Comparison of ENCODE assay signal across 10 mouse cellular contexts in the genomic region with DNA sequence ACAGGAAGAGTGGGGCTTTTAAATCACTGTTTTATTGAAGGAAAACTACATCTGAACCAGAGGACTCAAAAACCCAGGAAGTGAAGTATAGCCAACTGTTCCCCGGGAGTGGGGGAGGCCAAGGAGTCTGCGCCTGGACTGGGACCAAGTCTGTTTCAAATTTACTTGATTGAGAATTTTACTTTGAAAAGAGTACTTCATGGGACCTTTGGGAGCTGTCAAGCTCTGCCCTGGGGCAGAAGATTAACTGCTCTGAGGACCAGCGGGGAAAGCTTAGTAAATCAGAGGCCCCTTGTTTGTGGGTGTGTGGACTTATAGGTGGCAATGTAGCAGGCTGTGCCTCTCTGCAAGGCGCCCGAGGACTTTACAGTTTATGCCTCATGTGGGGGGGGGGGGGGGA. TPM values are rescaled to one million over a fixed set of nuclear protein-coding genes. Genes with fewer than 3 reads are reported as not detected.
A peak's percentile ranks its signal among the peaks of the same experiment; 100 is the strongest.
DNase-seq lines count a peak whose midpoint lies in the region; ATAC-seq and TF ChIP-seq lines count a peak whose summit lies in the region.
"Had no signal": no experiment of that assay in that cellular context is flagged by ENCODE, and none has a peak within 500 bp of the region (broad histone marks: within the 10 kb centered on the region; RNA-seq: fewer than 3 reads in every experiment).

No protein-coding gene starts in this region.

- H3K9me3 ChIP-seq in hindbrain, embryonic 12.5 days (replicated peaks), result no peaks in the 10 kb centered on the region
- H3K9me3 ChIP-seq in limb, embryonic 11.5 days (ENCODE audit: control insufficient read depth, low read length), result no peaks in the 10 kb centered on the region

- no peak overlapping the region for H3K4me2 ChIP-seq in hindbrain, embryonic 12.5 days (replicated peaks)
- no peak overlapping the region for H3K4me2 ChIP-seq in limb, embryonic 11.5 days (ENCODE audit: low read depth, severe bottlenecking)

- ATAC-seq in hindbrain, embryonic 12.5 days (ENCODE audit: low FRiP score), result peak; percentile 46; the same call in 1 of the 2 replicates
- ATAC-seq in limb, embryonic 11.5 days (ENCODE audit: insufficient number of reproducible peaks, low FRiP score, low TSS enrichment, low read depth), result peak; percentile 93

- intact Hi-C loops in left cerebral cortex, postnatal 25 days (cut with DNase I), result no loop called here

- TF ChIP-seq POLR2A in brain, embryonic 14.5 days (IDR thresholded peaks at IDR 0.05; ENCODE audit: borderline replicate concordance, extremely low read depth, insufficient read depth, insufficient read length, poor library complexity, severe bottlenecking), result no peak

- no peak for TF ChIP-seq CTCF in brain, embryonic 14.5 days (IDR thresholded peaks at IDR 0.05; ENCODE audit: borderline replicate concordance, extremely low read depth, insufficient read depth, insufficient read length)

- peak overlapping the region; percentile 35 for H3K27ac ChIP-seq in hindbrain, embryonic 12.5 days
- peak overlapping the region; percentile 56; the same call in 1 of the 2 replicates for H3K27ac ChIP-seq in limb, embryonic 11.5 days (replicated peaks; ENCODE audit: low read depth, low read length)

- no peak overlapping the region for H3K9ac ChIP-seq in hindbrain, embryonic 12.5 days
- H3K9ac ChIP-seq in limb, embryonic 11.5 days (ENCODE audit: low read length), result no peak overlapping the region

- H3K27me3 ChIP-seq in hindbrain, embryonic 12.5 days, result no peaks in the 10 kb centered on the region
- H3K27me3 ChIP-seq in limb, embryonic 11.5 days (ENCODE audit: control insufficient read depth, insufficient read depth, low read length), result no peaks in the 10 kb centered on the region

- H3K36me3 ChIP-seq in hindbrain, embryonic 12.5 days, result no peaks in the 10 kb centered on the region
- H3K36me3 ChIP-seq in limb, embryonic 11.5 days (ENCODE audit: control insufficient read depth, insufficient read depth, low read length), result no peaks in the 10 kb centered on the region

- H3K4me3 ChIP-seq in hindbrain, embryonic 12.5 days, result no peak overlapping the region
- H3K4me3 ChIP-seq in limb, embryonic 11.5 days (ENCODE audit: low read depth, low read length), result no peak overlapping the region
- H3K4me3 ChIP-seq: megakaryocyte, embryonic 14.5 days had no signal

- peaks cover 6% of the 10 kb centered on the region for H3K4me1 ChIP-seq in hindbrain, embryonic 12.5 days
- H3K4me1 ChIP-seq in limb, embryonic 11.5 days (ENCODE audit: control insufficient read depth, insufficient read depth, low read length), result peaks cover 10% of the 10 kb centered on the region
- H3K4me1 ChIP-seq: megakaryocyte, embryonic 14.5 days had no signal

- DNase-seq in NIH3T3 (ENCODE audit: low read depth), result peak; percentile 82
- DNase-seq in brain, embryonic 14.5 days (ENCODE audit: low read depth), result peak; percentile 90
- peak; percentile 90 for DNase-seq in limb, embryonic 11.5 days (ENCODE audit: low spot score)
- no peak for DNase-seq in frontal cortex, adult 2 months (ENCODE audit: extremely low spot score in 1 of 2, low spot score in 1 of 2)
- DNase-seq in thymus, postnatal 14 days, result no peak
- DNase-seq in left cerebral cortex, postnatal 25 days (ENCODE audit: low spot score in 2 of 2), result no peak
- DNase-seq: right cerebral cortex, postnatal 4 days; thymus, adult 2 months had no signal

- WGBS in hindbrain, embryonic 12.5 days, result 37% methylated on average over 5 of the region's 5 CpGs
- WGBS in limb, embryonic 11.5 days, result 4% methylated on average over 5 of the region's 5 CpGs

RNA-seq across cellular contexts. Expression of gene Tanc1, which starts 49.1 kb away (rescaled TPM):
- 5.2 and 7.2 TPM in 2 replicates for polyA plus RNA-seq in brain, embryonic 14.5 days (2012; rRNA removed)
- polyA plus RNA-seq in hindbrain, embryonic 12.5 days (2016; fragmentation: Nextera tagmentation; extraction: Ambion mirVana), result 18.2 and 18.9 TPM in 2 replicates
- 51.6 and 62.5 TPM in 2 replicates for polyA plus RNA-seq in limb, embryonic 11.5 days (2014; fragmentation: Nextera tagmentation; extraction: Ambion mirVana)
- polyA plus RNA-seq in frontal cortex, adult 2 months (2012; rRNA removed), result 8.2 and 10.2 TPM in 2 replicates
- 10 to 100 TPM; 20.1 to 25.4 TPM for total RNA-seq in left cerebral cortex, postnatal 25 days (2021)

Comparison
In these comparisons a context has a peak if more than half of its experiments do, and no peak if none do; other contexts are left out.
1. DNase-seq: peak in NIH3T3 (single experiment), brain, embryonic 14.5 days (single experiment) and limb, embryonic 11.5 days (single experiment); none in frontal cortex, adult 2 months (0 of 2), thymus, postnatal 14 days (single experiment) and left cerebral cortex, postnatal 25 days (0 of 2).